Mouse (Mus musculus) C3H10T1/2 (cell line): ENCODE data around the gene Cdc42. TPM values are rescaled to one million over a fixed set of nuclear protein-coding genes. Genes with fewer than 3 reads are reported as not detected.

Experiments
- polyA plus RNA-seq, 2 experiments: library from polyadenylated mRNA; unstranded; fragments of >200 nt; fragmentation: generic; extraction: Trizol; gene quantifications; one replicate each; pipeline ENCODE4 v1.2.1; 2012; ENCODE audit warnings: missing spikeins in 2 of 2

Gene Cdc42
- 100 to 1,000 TPM in 1 of 2 experiments, 10 to 100 TPM in 1; 43.5 to 183 TPM for polyA plus RNA-seq

GRCm38 (mm10) chr4:137357517-137358254 lies at the start of gene Cdc42:
Gene Cdc42, minus strand, starts transcription at chr4:137357720.

GRCm38 (mm10) chr4:137277166-137277513 lies 80.4 kb downstream of the Cdc42 start, which contains the start of gene Wnt4:
Gene Wnt4, plus strand, starts transcription at chr4:137277489.

Other genes with a start within 250 kb of the Cdc42 start
- under 1 TPM; 0.02 to 0.09 TPM for gene Wnt4, start 80.2 kb downstream of the Cdc42 start, polyA plus RNA-seq
- gene Cela3a, start 52.1 kb upstream of the Cdc42 start, polyA plus RNA-seq: not detected
- under 1 TPM in 1 of 2 experiments, not detected in 1; 0.13 TPM for gene Cela3b, start 72.8 kb upstream of the Cdc42 start, polyA plus RNA-seq
- under 1 TPM in 1 of 2 experiments, not detected in 1; 0.02 TPM for gene 1700013G24Rik, start 95.6 kb upstream of the Cdc42 start, polyA plus RNA-seq
- gene Hspg2, start 111.0 kb upstream of the Cdc42 start, polyA plus RNA-seq: 100 to 1,000 TPM in 1 of 2 experiments, 10 to 100 TPM in 1; 46.3 to 247 TPM
- gene Ldlrad2, start 216.8 kb upstream of the Cdc42 start, polyA plus RNA-seq: not detected
- gene Usp48, start 236.0 kb upstream of the Cdc42 start, polyA plus RNA-seq: 10 to 100 TPM in 1 of 2 experiments, 1 to 10 TPM in 1; 3.4 to 19.1 TPM